Mouse (Mus musculus): ENCODE data around the gene 4930412O13Rik. TPM values are rescaled to one million over a fixed set of nuclear protein-coding genes. Genes with fewer than 3 reads are reported as not detected.

Gene 4930412O13Rik
- total and polyA plus RNA-seq, 3 experiments = 0.28 TPM; not detected in 2

DNA sequence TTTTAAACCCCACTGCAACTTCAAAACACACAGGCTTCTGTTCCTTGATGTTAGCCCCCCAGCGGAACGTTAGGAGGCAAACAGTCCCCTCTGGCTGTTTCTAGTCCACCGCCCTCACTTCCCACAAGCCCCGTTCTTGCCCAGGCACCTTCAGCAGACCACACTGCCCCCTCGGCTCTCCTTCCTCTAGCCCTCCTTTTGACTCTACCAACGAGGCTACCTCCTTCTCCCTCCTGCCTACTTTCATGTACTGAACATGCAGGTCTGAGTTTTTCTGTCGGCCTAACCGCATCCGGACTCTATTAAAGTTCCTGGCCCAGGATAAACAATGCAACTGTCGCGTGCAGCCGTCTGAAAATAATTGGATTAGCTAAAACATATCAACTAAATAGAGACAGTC lies 8.4 kb upstream of the 4930412O13Rik start:
- Histone ChIP-seq H3K4me3 (ENCODE audit: control insufficient read depth in 1 of 2, insufficient read depth in 1 of 2, low read depth in 2 of 2, low read length in 2 of 2) (no peak overlapping the region), H3K4me1 (ENCODE audit: control insufficient read depth in 1 of 2, insufficient read depth in 2 of 2, low read length in 2 of 2) (no peaks in the 10 kb centered on the region), H3K27ac (ENCODE audit: control insufficient read depth, low read depth, low read length) (no peak overlapping the region), H3K79me2 (ENCODE audit: control insufficient read depth, insufficient read depth, low read length, poor library complexity) (no peaks in the 10 kb centered on the region), H3K9me3 (replicated peaks; ENCODE audit: insufficient read depth, low read length) (no peaks in the 10 kb centered on the region), H3K9ac (ENCODE audit: control insufficient read depth, low read depth, low read length, poor library complexity, severe bottlenecking) (no peak overlapping the region), H3K27me3 (ENCODE audit: control insufficient read depth in 1 of 2, insufficient read depth in 2 of 2, low read length in 2 of 2) (no peaks in the 10 kb centered on the region), H3K36me3 (ENCODE audit: control insufficient read depth in 1 of 2, insufficient read depth in 2 of 2, low read length in 2 of 2) (no peaks in the 10 kb centered on the region)
- no peak for TF ChIP-seq SMC3 (IDR thresholded peaks at IDR 0.05; ENCODE audit: low read depth, low read length)
- no peak for TF ChIP-seq RCOR1 (IDR thresholded peaks at IDR 0.05; ENCODE audit: low read depth, low read length)
- no peak for TF ChIP-seq JUND (IDR thresholded peaks at IDR 0.05; ENCODE audit: low read depth, low read length)
- TF ChIP-seq TCF12 (IDR thresholded peaks at IDR 0.05; ENCODE audit: low read depth, low read length) = no peak
- TF ChIP-seq MAX (IDR thresholded peaks at IDR 0.05; ENCODE audit: low read length) = no peak
- no peak for TF ChIP-seq MEF2A (IDR thresholded peaks at IDR 0.05; ENCODE audit: extremely low read depth, insufficient replicate concordance, low read depth, low read length, poor library complexity, severe bottlenecking)
- TF ChIP-seq RAD21 (IDR thresholded peaks at IDR 0.05; ENCODE audit: low read depth, low read length) = no peak
- no peak for TF ChIP-seq NELFE (IDR thresholded peaks at IDR 0.05; ENCODE audit: low read depth, low read length)
- no peak for TF ChIP-seq ZNF384 (IDR thresholded peaks at IDR 0.05; ENCODE audit: low read depth, low read length)
- DNase-seq (ENCODE audit: low read depth, low spot score) = no peak

DNA sequence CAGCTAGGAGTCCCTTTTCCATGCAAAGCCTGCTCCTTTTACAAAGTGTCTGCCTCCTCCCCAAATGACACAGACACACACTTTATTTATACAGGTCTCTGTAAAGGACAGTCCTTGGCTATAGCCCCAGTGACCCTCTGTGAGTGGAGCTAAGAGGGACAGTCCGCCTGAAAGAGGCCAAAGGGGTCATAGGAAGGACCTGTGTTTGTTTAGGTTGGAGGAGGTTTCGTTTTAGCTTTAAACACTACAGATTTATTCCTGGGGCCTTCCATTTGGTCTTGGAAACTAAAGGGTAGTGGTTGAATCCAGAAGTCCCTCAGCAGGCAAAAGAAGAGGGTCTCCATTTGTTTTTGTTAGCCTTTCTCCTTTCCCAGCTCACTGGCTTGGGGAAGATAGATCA lies 7.3 kb upstream of the 4930412O13Rik start:
- Histone ChIP-seq H3K4me1 (ENCODE audit: control insufficient read depth in 1 of 2, insufficient read depth in 2 of 2, low read length in 2 of 2) (no peaks in the 10 kb centered on the region; a peak in 1 of 4 replicates), H3K79me2 (ENCODE audit: control insufficient read depth, insufficient read depth, low read length, poor library complexity) (no peaks in the 10 kb centered on the region; the same call in 1 of the 2 replicates)

More for the DNA sequence above, 7.3 kb upstream of the 4930412O13Rik start:
- H3K36me3 ChIP-seq (ENCODE audit: control insufficient read depth in 1 of 2, insufficient read depth in 2 of 2, low read length in 2 of 2) = no peaks in the 10 kb centered on the region
- no peak overlapping the region for H3K9ac ChIP-seq (ENCODE audit: control insufficient read depth, low read depth, low read length, poor library complexity, severe bottlenecking)
- DNase-seq (ENCODE audit: low read depth, low spot score) = no peak
- no peak overlapping the region for H3K27ac ChIP-seq (ENCODE audit: control insufficient read depth, low read depth, low read length)
- no peak overlapping the region for H3K4me3 ChIP-seq (ENCODE audit: control insufficient read depth in 1 of 2, insufficient read depth in 1 of 2, low read depth in 2 of 2, low read length in 2 of 2)
- TF ChIP-seq MYB (IDR thresholded peaks at IDR 0.05; ENCODE audit: low read depth, low read length) (no peak), RCOR1 (IDR thresholded peaks at IDR 0.05; ENCODE audit: low read depth, low read length) (no peak), MAFK (IDR thresholded peaks at IDR 0.05; ENCODE audit: borderline replicate concordance, low read depth, low read length) (no peak), POLR2A (IDR thresholded peaks at IDR 0.05; ENCODE audit: control insufficient read depth in 1 of 2, insufficient read depth in 1 of 2, low read depth in 1 of 2, low read length in 2 of 2, poor library complexity in 1 of 2) (no peak), POLR2AphosphoS5 (IDR thresholded peaks at IDR 0.05; ENCODE audit: borderline replicate concordance, low read depth, low read length) (no peak), NELFE (IDR thresholded peaks at IDR 0.05; ENCODE audit: low read depth, low read length) (no peak), JUND (IDR thresholded peaks at IDR 0.05; ENCODE audit: low read depth, low read length) (no peak), TBP (IDR thresholded peaks at IDR 0.05; ENCODE audit: low read depth, low read length) (no peak), HCFC1 (IDR thresholded peaks at IDR 0.05; ENCODE audit: low read depth, low read length) (no peak), MAZ (IDR thresholded peaks at IDR 0.05; ENCODE audit: low read depth, low read length) (no peak), USF1 (IDR thresholded peaks at IDR 0.05; ENCODE audit: low read depth, low read length) (no peak), GATA1 (IDR thresholded peaks at IDR 0.05; ENCODE audit: low read depth, low read length) (no peak), MYC (IDR thresholded peaks at IDR 0.05; ENCODE audit: low read depth, low read length) (no peak), ETS1 (IDR thresholded peaks at IDR 0.05; ENCODE audit: low read depth, low read length) (no peak)
- no peaks in the 10 kb centered on the region for H3K9me3 ChIP-seq (replicated peaks; ENCODE audit: insufficient read depth, low read length)
- no peaks in the 10 kb centered on the region for H3K27me3 ChIP-seq (ENCODE audit: control insufficient read depth in 1 of 2, insufficient read depth in 2 of 2, low read length in 2 of 2)

Measured in MEL (cell line).